Mouse (Mus musculus) thymus, adult 2 months (tissue): ENCODE data around the gene Tdrd12. TPM values are rescaled to one million over a fixed set of nuclear protein-coding genes. Genes with fewer than 3 reads are reported as not detected.

Experiments used
- DNase-seq: peaks from one replicate; pipeline ENCODE4 v3.0.0; 2021
- H3K27ac ChIP-seq: fragments of 200-500 bp; 2 replicates; pipeline ENCODE4 v1.5.1; 2012; ENCODE audit warnings: low read length, control low read depth; ENCODE audit not compliant: control insufficient read depth, insufficient read depth
- H3K27me3 ChIP-seq: fragments of 200-500 bp; 2 replicates; pipeline ENCODE4 v1.6.1; 2012; ENCODE audit warnings: mild to moderate bottlenecking, low read length, moderate library complexity, mixed read lengths; ENCODE audit not compliant: control insufficient read depth, insufficient read depth
- H3K36me3 ChIP-seq: fragments of 200-500 bp; 2 replicates; pipeline ENCODE4 v1.6.1; 2012; ENCODE audit warnings: mild to moderate bottlenecking, low read length, moderate library complexity; ENCODE audit not compliant: control insufficient read depth, insufficient read depth
- H3K4me1 ChIP-seq: fragments of 200-500 bp; replicated peaks from 2 replicates; pipeline ENCODE4 v1.6.1; 2012; ENCODE audit warnings: low read length; ENCODE audit not compliant: control insufficient read depth, insufficient read depth
- H3K4me3 ChIP-seq: fragments of 200-500 bp; 2 replicates; pipeline ENCODE4 v1.5.1; 2012; ENCODE audit warnings: mild to moderate bottlenecking, low read length, control low read depth, moderate library complexity; ENCODE audit not compliant: control insufficient read depth, insufficient read depth
- CTCF ChIP-seq: fragments of 200-500 bp; IDR thresholded peaks from 2 replicates; pipeline ENCODE4 v1.5.1; 2012; ENCODE audit warnings: mild to moderate bottlenecking, control low read depth, low read length, moderate library complexity, borderline replicate concordance; ENCODE audit not compliant: control insufficient read depth, poor library complexity, insufficient read depth; ENCODE audit errors: extremely low read depth
- POLR2A ChIP-seq: fragments of 200-500 bp; IDR thresholded peaks from 2 replicates; pipeline ENCODE4 v1.6.1; 2012; ENCODE audit warnings: mild to moderate bottlenecking, low read length, control low read depth, moderate library complexity; ENCODE audit not compliant: control insufficient read depth, poor library complexity, insufficient read depth; ENCODE audit errors: extremely low read depth
- WGBS: fragments of 180-500 bp; shearing (Covaris S2); methylation state at CpG from one replicate; pipeline ENCODE4 v1.1.7; 2018; 5-methylcytosine and 5-hydroxymethylcytosine counted together
- polyA plus RNA-seq: library from polyadenylated mRNA; depleted of rRNA; stranded (reverse); fragments of >200 nt; gene quantifications from 2 replicates; pipeline ENCODE4 v1.2.3, GENCODE M21; 2012

Tdrd12 gene
- polyA plus RNA-seq, 1 experiment, result 0.24 TPM

DNA sequence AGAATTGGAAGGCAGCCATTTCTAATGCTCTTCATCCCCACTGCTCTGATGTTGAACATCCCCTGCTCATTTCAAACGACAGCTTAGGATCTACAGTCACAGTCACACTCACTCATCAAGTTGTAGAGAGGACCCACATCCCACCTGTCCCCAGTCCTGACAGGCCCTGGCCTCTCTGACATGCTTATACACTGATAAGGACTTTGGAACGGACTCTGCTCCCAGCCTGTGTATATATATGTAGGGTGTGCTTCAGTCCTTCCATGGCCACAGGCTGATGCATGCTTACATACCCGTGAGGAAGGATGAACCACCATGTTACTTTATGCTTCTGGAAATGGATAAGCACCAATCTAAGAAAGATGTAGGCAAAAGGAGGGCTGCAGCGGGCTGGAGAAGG, 76.6 kb downstream of the Tdrd12 start:
- no peaks in the 10 kb centered on the region for H3K27me3 ChIP-seq
- 94% methylated on average over 4 of the region's 4 CpGs for WGBS
- no peaks in the 10 kb centered on the region for H3K4me1 ChIP-seq
- H3K4me3 ChIP-seq, result no peak overlapping the region
- no peak overlapping the region for H3K27ac ChIP-seq
- DNase-seq, result no peak
- no peak for TF ChIP-seq POLR2A
- TF ChIP-seq CTCF, result no peak
- no peaks in the 10 kb centered on the region for H3K36me3 ChIP-seq

DNA sequence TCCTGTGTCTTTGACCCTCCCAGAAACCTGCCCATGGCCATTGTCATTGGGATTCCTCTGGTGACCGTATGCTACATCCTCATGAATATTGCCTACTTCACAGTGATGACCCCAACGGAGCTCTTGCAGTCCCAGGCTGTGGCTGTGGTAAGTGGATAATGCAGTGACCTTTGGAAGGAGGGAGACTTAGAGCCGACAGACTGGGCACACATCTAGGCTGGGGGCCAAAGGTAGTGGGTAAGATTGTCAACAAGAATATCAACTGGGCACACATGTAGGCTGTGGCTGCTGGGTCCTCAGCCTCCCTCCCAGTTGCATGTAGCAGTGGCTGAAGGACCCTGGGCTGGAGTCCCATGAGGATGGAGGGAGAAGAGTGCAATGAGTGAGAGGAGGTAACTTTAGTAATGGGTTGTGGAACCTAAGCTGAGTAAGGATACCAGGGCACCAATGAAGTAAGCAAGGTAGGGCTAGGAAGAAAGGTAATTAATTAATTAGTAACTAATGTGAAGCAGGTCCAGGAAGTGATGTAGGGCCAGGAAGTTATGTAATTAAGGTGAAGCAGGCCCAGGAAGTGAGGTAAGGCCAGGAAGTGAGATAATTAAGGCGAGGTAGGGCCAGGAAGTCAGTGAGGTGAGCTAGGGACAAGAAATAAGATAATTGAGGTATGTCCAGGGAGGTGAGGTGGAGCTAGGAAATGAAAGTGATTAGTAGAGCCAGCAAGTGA, 81.3 kb downstream of the Tdrd12 start:
- 87% methylated on average over 4 of the region's 4 CpGs for WGBS
- no peak for TF ChIP-seq POLR2A
- TF ChIP-seq CTCF, result no peak
- Histone ChIP-seq H3K36me3 (no peaks in the 10 kb centered on the region), H3K4me1 (no peaks in the 10 kb centered on the region), H3K27ac (no peak overlapping the region), H3K4me3 (no peak overlapping the region), H3K27me3 (no peaks in the 10 kb centered on the region)
- DNase-seq, result no peak

DNA sequence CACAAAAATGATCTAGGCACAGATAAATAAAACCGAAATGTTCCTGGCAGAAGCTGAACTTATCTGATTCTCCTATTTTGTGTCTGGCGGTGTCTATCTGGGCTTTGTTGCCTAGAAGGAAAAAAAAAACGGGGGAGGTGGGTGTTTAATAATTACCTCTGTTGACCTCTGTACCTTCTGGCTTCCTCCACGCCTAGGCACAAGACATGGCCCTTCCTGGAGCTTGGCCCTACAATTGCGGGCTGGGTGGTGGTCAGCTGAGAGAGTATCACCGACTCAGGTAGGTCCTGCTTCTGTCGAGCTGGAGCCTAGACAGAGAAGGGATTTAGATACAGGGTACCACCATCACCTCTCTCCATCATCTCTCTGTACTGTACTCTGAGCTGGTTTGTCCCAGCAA, 88.7 kb downstream of the Tdrd12 start:
- 87% methylated on average over 7 of the region's 7 CpGs for WGBS
- H3K4me1 ChIP-seq, result no peaks in the 10 kb centered on the region
- no peak overlapping the region for H3K4me3 ChIP-seq
- no peak for DNase-seq
- no peak overlapping the region for H3K27ac ChIP-seq
- no peak for TF ChIP-seq CTCF
- no peak for TF ChIP-seq POLR2A
- H3K36me3 ChIP-seq, result no peaks in the 10 kb centered on the region
- H3K27me3 ChIP-seq, result no peaks in the 10 kb centered on the region

DNA sequence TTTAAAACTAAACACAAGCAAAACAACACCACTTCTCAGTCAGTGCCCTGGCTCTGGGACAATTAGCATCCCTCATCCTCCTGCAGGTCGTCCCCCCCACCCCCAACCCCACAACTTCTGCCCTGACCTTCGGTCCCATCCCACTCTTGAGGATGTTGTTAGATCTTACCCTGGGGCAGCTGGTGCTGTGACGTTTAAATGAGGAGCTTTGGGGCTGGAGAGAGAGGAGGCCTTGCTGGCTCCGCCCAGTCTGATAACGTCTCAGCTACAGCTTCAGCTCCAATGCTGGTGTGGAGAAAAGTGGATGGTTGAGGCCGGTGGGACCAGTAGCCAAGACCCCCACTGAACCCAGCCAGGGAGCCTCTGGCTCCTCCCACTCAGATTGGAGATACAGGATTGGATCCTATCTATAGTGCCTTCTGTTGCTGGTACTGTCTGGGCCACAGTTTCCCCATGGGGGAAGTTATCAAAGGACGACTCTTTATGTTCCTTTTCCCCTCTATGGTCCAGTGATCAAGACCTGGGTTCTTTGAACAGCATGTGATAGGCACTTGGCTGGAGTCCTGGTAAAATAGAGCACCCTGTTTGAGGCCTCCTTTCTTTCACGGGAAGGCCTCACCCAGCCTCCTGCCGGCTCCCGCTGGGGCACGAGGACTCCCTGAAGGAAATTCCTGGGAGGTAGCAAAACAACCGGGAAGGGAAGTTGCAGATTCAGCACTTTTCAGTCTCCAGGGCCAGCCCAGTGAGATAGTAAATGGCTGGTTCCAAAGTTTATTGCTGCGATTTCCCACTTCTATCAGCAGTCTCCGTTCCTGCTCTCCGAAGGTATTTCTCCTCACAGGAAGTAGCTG, 89.3 kb downstream of the Tdrd12 start, which contains the start of gene Slc7a9:
Gene Slc7a9 (plus strand): TSS at position 801 of the 851 bp plus-strand sequence.
- Histone ChIP-seq H3K4me1 (no peaks in the 10 kb centered on the region), H3K27me3 (no peaks in the 10 kb centered on the region), H3K36me3 (no peaks in the 10 kb centered on the region), H3K4me3 (no peak within 1 kb of the TSS), H3K27ac (no peak within 1 kb of the TSS)
- WGBS, result 33% methylated on average over 15 of the region's 15 CpGs
- no peak for DNase-seq
- no peak for TF ChIP-seq POLR2A
- no peak for TF ChIP-seq CTCF

DNA sequence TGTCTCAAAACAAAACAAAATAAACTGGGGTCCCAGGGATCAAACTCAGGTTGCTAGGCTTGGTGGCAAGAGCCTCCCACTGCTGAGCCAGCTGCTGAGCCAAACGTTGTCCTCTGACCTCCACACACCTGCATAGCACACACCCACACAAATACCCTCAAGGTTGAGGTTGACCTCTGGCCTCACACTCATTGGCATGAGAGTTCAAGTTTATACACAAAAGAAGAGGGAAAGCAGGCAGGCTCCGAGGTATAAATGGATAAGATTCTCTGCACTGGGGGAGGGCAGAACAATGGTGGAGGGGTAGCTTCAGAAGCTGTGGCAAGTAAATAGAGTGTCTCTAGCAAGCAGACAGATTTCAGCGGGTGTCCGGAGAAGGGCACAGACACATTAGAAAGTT, 90.0 kb downstream of the Tdrd12 start:
- Histone ChIP-seq H3K36me3 (no peaks in the 10 kb centered on the region), H3K4me3 (no peak overlapping the region), H3K27ac (no peak overlapping the region), H3K4me1 (no peaks in the 10 kb centered on the region), H3K27me3 (no peaks in the 10 kb centered on the region)
- TF ChIP-seq POLR2A (no peak), CTCF (no peak)
- WGBS, result 77% methylated on average over 4 of the region's 4 CpGs
- DNase-seq, result no peak

DNA sequence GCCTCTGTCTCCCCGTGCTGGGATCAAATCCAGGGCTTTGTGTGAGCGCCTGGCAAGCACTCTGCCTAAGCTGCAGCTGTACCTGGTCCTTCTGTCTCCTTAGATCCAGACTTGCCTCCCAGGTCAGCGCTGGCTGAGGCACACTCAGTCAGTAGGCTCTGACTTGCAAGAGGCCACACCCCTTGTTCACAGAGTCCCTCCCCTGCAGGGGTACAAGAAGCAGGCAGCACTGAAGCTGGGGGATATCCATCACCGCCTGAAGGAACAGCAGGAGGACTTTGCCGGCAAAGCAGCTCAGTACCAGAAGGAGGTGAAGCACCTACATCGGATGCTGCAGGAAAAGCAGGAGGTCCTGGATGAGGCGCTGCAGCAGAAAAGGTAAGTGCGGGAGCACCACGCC, 102.3 kb downstream of the Tdrd12 start:
- H3K4me3 ChIP-seq, result no peak overlapping the region
- H3K27ac ChIP-seq, result no peak overlapping the region
- TF ChIP-seq POLR2A, result no peak
- no peak for TF ChIP-seq CTCF
- H3K4me1 ChIP-seq, result no peaks in the 10 kb centered on the region
- 94% methylated on average over 9 of the region's 9 CpGs for WGBS
- H3K36me3 ChIP-seq, result peaks cover 7% of the 10 kb centered on the region
- no peak for DNase-seq
- H3K27me3 ChIP-seq, result no peaks in the 10 kb centered on the region
